Mouse (Mus musculus) liver, adult 2 months (tissue): ENCODE results near the gene Dock4.

Source experiments
- CTCF ChIP-seq: fragments of 200-500 bp; IDR thresholded peaks from 2 replicates; pipeline ENCODE4 v1.5.1; 2011; ENCODE audit warnings: low read depth, low read length, control low read depth
- POLR2A ChIP-seq: fragments of 200-500 bp; IDR thresholded peaks from 2 replicates; pipeline ENCODE4 v1.6.1; 2011; ENCODE audit warnings: low read length, control low read depth; ENCODE audit not compliant: insufficient read depth; ENCODE audit errors: extremely low read depth

DNA sequence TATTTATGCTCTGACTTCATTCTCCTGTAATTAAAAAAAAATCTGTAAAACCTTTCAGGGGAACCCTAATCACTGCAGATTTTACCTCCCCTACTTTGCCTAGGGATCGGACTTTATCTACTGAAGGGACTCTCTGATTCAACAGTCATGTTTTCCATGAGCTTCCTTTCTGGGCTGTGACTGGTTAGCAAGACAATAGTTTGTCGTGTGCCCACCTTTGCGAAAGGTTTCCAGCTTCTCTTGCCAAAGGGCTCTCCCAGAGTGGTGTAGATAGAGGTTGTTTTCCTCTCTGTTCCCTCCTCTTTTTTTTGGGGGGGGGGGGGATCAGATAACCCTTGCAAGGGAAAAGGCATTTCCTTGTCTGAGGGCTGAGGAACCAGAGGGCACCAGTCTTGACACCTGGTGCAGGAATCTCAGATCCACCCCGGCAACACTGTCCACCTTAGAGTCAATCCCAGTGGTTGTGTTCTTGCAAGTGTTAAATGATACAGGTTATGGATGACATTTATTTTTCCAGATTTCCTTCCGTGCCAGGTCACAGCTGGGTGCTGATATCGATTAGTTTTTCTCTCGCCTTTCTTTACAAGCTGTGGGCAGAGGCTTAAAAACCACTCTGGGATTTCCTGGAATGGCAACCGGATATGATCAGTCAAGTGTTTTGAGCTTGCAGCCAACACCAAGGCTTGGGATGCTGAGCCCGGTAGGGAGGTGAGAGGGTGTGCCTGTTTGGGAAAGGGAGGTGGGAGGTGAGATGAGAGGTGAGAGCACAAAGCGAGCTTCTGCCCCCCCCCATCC is 2.0 kb downstream of the Dock4 start:
- TF ChIP-seq CTCF (no peak), POLR2A (no peak)
